Mouse (Mus musculus): ENCODE results near the gene Dagla. TPM values are rescaled to one million over a fixed set of nuclear protein-coding genes. Genes with fewer than 3 reads are reported as not detected.

Dagla gene
- total RNA-seq, 2 experiments from 2014 or later, result 7.2 to 8.6 TPM

- Histone ChIP-seq H3K27ac (no peak overlapping the region), H3K4me3 (no peak overlapping the region)
- intact Hi-C loops (cut with DNase I), result no loop called here
- TF ChIP-seq CTCF (IDR thresholded peaks at IDR 0.05), result no peak
- DNase-seq, result no peak
Measured at GRCm38 (mm10) chr19:10306521-10307243, 2.0 kb upstream of the Dagla start.

- no peak for TF ChIP-seq CTCF (IDR thresholded peaks at IDR 0.05)
Measured at GRCm38 (mm10) chr19:10305640-10306039, 963 bp upstream of the Dagla start.

GRCm38 (mm10) chr19:10304395-10304794 is 282 bp downstream of the Dagla start:
- intact Hi-C loops (cut with DNase I), result loop anchor here (1.0 to 2.0 kb wide), 2 partner anchors 38 to 46 kb away; no protein-coding TSS in a partner anchor
- Histone ChIP-seq H3K4me3 (peak overlapping the region; percentile 94), H3K27ac (peak overlapping the region; percentile 89)
- TF ChIP-seq CTCF (IDR thresholded peaks at IDR 0.05), result no peak
- DNase-seq, result no peak

More at GRCm38 (mm10) chr19:10305640-10306039, 963 bp upstream of the Dagla start:
- no peak overlapping the region for H3K27ac ChIP-seq
- intact Hi-C loops (cut with DNase I), result loop anchor here (2.0 kb wide), 1 partner anchor 47 kb away; no protein-coding TSS in a partner anchor
- no peak for DNase-seq
- H3K4me3 ChIP-seq, result no peak overlapping the region

GRCm38 (mm10) chr19:10302852-10303251 is 1.8 kb downstream of the Dagla start:
- no peak for TF ChIP-seq CTCF (IDR thresholded peaks at IDR 0.05)

GRCm38 (mm10) chr19:10301866-10302356 is 2.8 kb downstream of the Dagla start:
- Histone ChIP-seq H3K4me3 (no peak overlapping the region), H3K27ac (peak overlapping the region; percentile 52)
- DNase-seq, result no peak
- TF ChIP-seq CTCF (IDR thresholded peaks at IDR 0.05), result no peak
- intact Hi-C loops (cut with DNase I), result no loop called here

More at GRCm38 (mm10) chr19:10302852-10303251, 1.8 kb downstream of the Dagla start:
- intact Hi-C loops (cut with DNase I), result no loop called here
- no peak overlapping the region for H3K4me3 ChIP-seq
- DNase-seq, result peak; percentile 42
- H3K27ac ChIP-seq, result no peak overlapping the region

GRCm38 (mm10) chr19:10301263-10301662 is 3.4 kb downstream of the Dagla start:
- intact Hi-C loops (cut with DNase I), result no loop called here
- peak; percentile 52 for DNase-seq
- H3K27ac ChIP-seq, result peak overlapping the region; percentile 52

GRCm38 (mm10) chr19:10300809-10301208 is 3.9 kb downstream of the Dagla start:
- TF ChIP-seq CTCF (IDR thresholded peaks at IDR 0.05), result no peak
- H3K27ac ChIP-seq, result peak overlapping the region; percentile 52
- intact Hi-C loops (cut with DNase I), result no loop called here
- DNase-seq, result no peak
- H3K4me3 ChIP-seq, result no peak overlapping the region

More at GRCm38 (mm10) chr19:10301263-10301662, 3.4 kb downstream of the Dagla start:
- TF ChIP-seq CTCF (IDR thresholded peaks at IDR 0.05), result no peak
- no peak overlapping the region for H3K4me3 ChIP-seq

- peak overlapping the region; percentile 92 for H3K27ac ChIP-seq
- DNase-seq, result no peak
- intact Hi-C loops (cut with DNase I), result no loop called here
- TF ChIP-seq CTCF (IDR thresholded peaks at IDR 0.05), result no peak
- no peak overlapping the region for H3K4me3 ChIP-seq
Measured at GRCm38 (mm10) chr19:10298268-10298667, 6.4 kb downstream of the Dagla start.

GRCm38 (mm10) chr19:10297041-10297503 is 7.6 kb downstream of the Dagla start:
- DNase-seq, result peak; percentile 87
- Histone ChIP-seq H3K27ac (peak overlapping the region; percentile 92), H3K4me3 (peak overlapping the region; percentile 40)
- intact Hi-C loops (cut with DNase I), result no loop called here
- no peak for TF ChIP-seq CTCF (IDR thresholded peaks at IDR 0.05)

GRCm38 (mm10) chr19:10296306-10296705 is 8.4 kb downstream of the Dagla start:
- TF ChIP-seq CTCF (IDR thresholded peaks at IDR 0.05), result no peak
- intact Hi-C loops (cut with DNase I), result no loop called here
- peak; percentile 49 for DNase-seq

GRCm38 (mm10) chr19:10294631-10295562 is 9.8 kb downstream of the Dagla start:
- intact Hi-C loops (cut with DNase I), result no loop called here
- peak; percentile 1; the same call in 1 of the 2 replicates for TF ChIP-seq CTCF (IDR thresholded peaks at IDR 0.05)
- peak; percentile 70 for DNase-seq

More at GRCm38 (mm10) chr19:10296306-10296705, 8.4 kb downstream of the Dagla start:
- Histone ChIP-seq H3K4me3 (peak overlapping the region; percentile 56), H3K27ac (peak overlapping the region; percentile 92)

GRCm38 (mm10) chr19:10293987-10294386 is 10.7 kb downstream of the Dagla start:
- TF ChIP-seq CTCF (IDR thresholded peaks at IDR 0.05), result no peak
- Histone ChIP-seq H3K27ac (peak overlapping the region; percentile 92), H3K4me3 (no peak overlapping the region)
- intact Hi-C loops (cut with DNase I), result no loop called here
- DNase-seq, result peak; percentile 16

More at GRCm38 (mm10) chr19:10294631-10295562, 9.8 kb downstream of the Dagla start:
- peak overlapping the region; percentile 92 for H3K27ac ChIP-seq
- peak overlapping the region; percentile 56 for H3K4me3 ChIP-seq

Measured in gastrocnemius, adult 2 months (tissue).